Mouse (Mus musculus): ENCODE data around the gene Palm3. TPM values are rescaled to one million over a fixed set of nuclear protein-coding genes. Genes with fewer than 3 reads are reported as not detected.

Palm3 gene
- polyA plus RNA-seq, 1 experiment from 2014 or later: 5.8 TPM

- Histone ChIP-seq H3K4me1 (replicated peaks; ENCODE audit: control insufficient read depth, insufficient read depth, low read length) (no peaks in the 10 kb centered on the region; the same call in 1 of the 2 replicates), H3K9ac (ENCODE audit: low read length) (peak within 1 kb of the TSS; percentile 29; the same call in 1 of the 2 replicates), H3K27me3 (replicated peaks; ENCODE audit: control insufficient read depth, insufficient read depth, low read length) (peaks cover 51% of the 10 kb centered on the region), H3K9me3 (ENCODE audit: control insufficient read depth, low read length) (no peaks in the 10 kb centered on the region), H3K27ac (ENCODE audit: low read depth) (no peak within 1 kb of the TSS), H3K36me3 (ENCODE audit: control insufficient read depth, insufficient read depth, low read length) (no peaks in the 10 kb centered on the region), H3K4me2 (ENCODE audit: low read length) (peak within 1 kb of the TSS; percentile 63), H3K4me3 (ENCODE audit: low read depth, low read length) (peak within 1 kb of the TSS; percentile 29)
- 5% methylated on average over 40 of the region's 40 CpGs for WGBS
- DNase-seq (ENCODE audit: low spot score): peak; percentile 75
- ATAC-seq (replicated peaks; ENCODE audit: low FRiP score, low TSS enrichment, low read depth): peak; percentile 70
Observed at GRCm38 (mm10) chr8:84042066-84042947, 21.0 kb downstream of the Palm3 start, which contains the start of gene Il27ra. Il27ra (minus strand) TSS chr8:84042589.

GRCm38 (mm10) chr8:84042948-84043342, 21.7 kb downstream of the Palm3 start:
- Histone ChIP-seq H3K4me1 (replicated peaks; ENCODE audit: control insufficient read depth, insufficient read depth, low read length) (no peaks in the 10 kb centered on the region; the same call in 1 of the 2 replicates), H3K4me3 (ENCODE audit: low read depth, low read length) (no peak overlapping the region), H3K27ac (ENCODE audit: low read depth) (no peak overlapping the region), H3K27me3 (replicated peaks; ENCODE audit: control insufficient read depth, insufficient read depth, low read length) (peaks cover 51% of the 10 kb centered on the region), H3K9me3 (ENCODE audit: control insufficient read depth, low read length) (no peaks in the 10 kb centered on the region), H3K9ac (ENCODE audit: low read length) (no peak overlapping the region), H3K36me3 (ENCODE audit: control insufficient read depth, insufficient read depth, low read length) (no peaks in the 10 kb centered on the region), H3K4me2 (ENCODE audit: low read length) (peak overlapping the region; percentile 63; the same call in 1 of the 2 replicates)
- DNase-seq (ENCODE audit: low spot score): no peak
- ATAC-seq (replicated peaks; ENCODE audit: low FRiP score, low TSS enrichment, low read depth): no peak
- WGBS: 45% methylated on average over 12 of the region's 12 CpGs

- Histone ChIP-seq H3K27ac (ENCODE audit: low read depth) (no peak overlapping the region), H3K36me3 (ENCODE audit: control insufficient read depth, insufficient read depth, low read length) (no peaks in the 10 kb centered on the region), H3K4me1 (replicated peaks; ENCODE audit: control insufficient read depth, insufficient read depth, low read length) (no peaks in the 10 kb centered on the region; the same call in 1 of the 2 replicates), H3K4me3 (ENCODE audit: low read depth, low read length) (no peak overlapping the region), H3K27me3 (replicated peaks; ENCODE audit: control insufficient read depth, insufficient read depth, low read length) (peaks cover 51% of the 10 kb centered on the region), H3K4me2 (ENCODE audit: low read length) (no peak overlapping the region), H3K9me3 (ENCODE audit: control insufficient read depth, low read length) (no peaks in the 10 kb centered on the region), H3K9ac (ENCODE audit: low read length) (no peak overlapping the region)
- DNase-seq (ENCODE audit: low spot score) (no peak), ATAC-seq (replicated peaks; ENCODE audit: low FRiP score, low TSS enrichment, low read depth) (no peak)
- 11% methylated on average over 7 of the region's 7 CpGs for WGBS
Observed at GRCm38 (mm10) chr8:84044103-84044502, 22.8 kb downstream of the Palm3 start.

- Histone ChIP-seq H3K9ac (ENCODE audit: low read length) (no peak within 1 kb of the TSS), H3K4me2 (ENCODE audit: low read length) (peak within 1 kb of the TSS; percentile 11; the same call in 1 of the 2 replicates), H3K4me1 (replicated peaks; ENCODE audit: control insufficient read depth, insufficient read depth, low read length) (no peaks in the 10 kb centered on the region; the same call in 1 of the 2 replicates), H3K36me3 (ENCODE audit: control insufficient read depth, insufficient read depth, low read length) (no peaks in the 10 kb centered on the region), H3K27ac (ENCODE audit: low read depth) (no peak within 1 kb of the TSS), H3K27me3 (replicated peaks; ENCODE audit: control insufficient read depth, insufficient read depth, low read length) (peaks cover 49% of the 10 kb centered on the region), H3K9me3 (ENCODE audit: control insufficient read depth, low read length) (no peaks in the 10 kb centered on the region), H3K4me3 (ENCODE audit: low read depth, low read length) (no peak within 1 kb of the TSS)
- WGBS: 6% methylated on average over 9 of the region's 9 CpGs
- ATAC-seq (replicated peaks; ENCODE audit: low FRiP score, low TSS enrichment, low read depth) (no peak), DNase-seq (ENCODE audit: low spot score) (no peak)
Observed at GRCm38 (mm10) chr8:84044900-84045299, 23.6 kb downstream of the Palm3 start, which contains the start of gene Rln3. Rln3 (minus strand) TSS chr8:84045000.

GRCm38 (mm10) chr8:84046505-84046904, 25.2 kb downstream of the Palm3 start:
- no peaks in the 10 kb centered on the region; the same call in 1 of the 2 replicates for H3K4me1 ChIP-seq (replicated peaks; ENCODE audit: control insufficient read depth, insufficient read depth, low read length)
- no peaks in the 10 kb centered on the region for H3K36me3 ChIP-seq (ENCODE audit: control insufficient read depth, insufficient read depth, low read length)
- no peak overlapping the region for H3K9ac ChIP-seq (ENCODE audit: low read length)
- H3K4me3 ChIP-seq (ENCODE audit: low read depth, low read length): no peak overlapping the region
- WGBS: 90% methylated on average over 3 of the region's 3 CpGs
- H3K27me3 ChIP-seq (replicated peaks; ENCODE audit: control insufficient read depth, insufficient read depth, low read length): peaks cover 40% of the 10 kb centered on the region
- H3K27ac ChIP-seq (ENCODE audit: low read depth): no peak overlapping the region
- no peaks in the 10 kb centered on the region for H3K9me3 ChIP-seq (ENCODE audit: control insufficient read depth, low read length)
- DNase-seq (ENCODE audit: low spot score) (no peak), ATAC-seq (replicated peaks; ENCODE audit: low FRiP score, low TSS enrichment, low read depth) (no peak)
- no peak overlapping the region for H3K4me2 ChIP-seq (ENCODE audit: low read length)

- no peak overlapping the region for H3K27ac ChIP-seq (ENCODE audit: low read depth)
- H3K4me2 ChIP-seq (ENCODE audit: low read length): no peak overlapping the region
- H3K4me1 ChIP-seq (replicated peaks; ENCODE audit: control insufficient read depth, insufficient read depth, low read length): no peaks in the 10 kb centered on the region
- DNase-seq (ENCODE audit: low spot score) (no peak), ATAC-seq (replicated peaks; ENCODE audit: low FRiP score, low TSS enrichment, low read depth) (no peak)
- no peak overlapping the region for H3K9ac ChIP-seq (ENCODE audit: low read length)
- H3K4me3 ChIP-seq (ENCODE audit: low read depth, low read length): no peak overlapping the region
- H3K36me3 ChIP-seq (ENCODE audit: control insufficient read depth, insufficient read depth, low read length): no peaks in the 10 kb centered on the region
- no peaks in the 10 kb centered on the region for H3K9me3 ChIP-seq (ENCODE audit: control insufficient read depth, low read length)
- 60% methylated on average over 5 of the region's 5 CpGs for WGBS
- peaks cover 23% of the 10 kb centered on the region for H3K27me3 ChIP-seq (replicated peaks; ENCODE audit: control insufficient read depth, insufficient read depth, low read length)
Observed at GRCm38 (mm10) chr8:84048171-84048570, 26.9 kb downstream of the Palm3 start.

- H3K4me1 ChIP-seq (replicated peaks; ENCODE audit: control insufficient read depth, insufficient read depth, low read length): no peaks in the 10 kb centered on the region
- 66% methylated on average over 3 of the region's 3 CpGs for WGBS
- H3K4me2 ChIP-seq (ENCODE audit: low read length): no peak overlapping the region
- H3K4me3 ChIP-seq (ENCODE audit: low read depth, low read length): no peak overlapping the region
- DNase-seq (ENCODE audit: low spot score) (no peak), ATAC-seq (replicated peaks; ENCODE audit: low FRiP score, low TSS enrichment, low read depth) (no peak; the same call in 1 of the 2 replicates)
- H3K36me3 ChIP-seq (ENCODE audit: control insufficient read depth, insufficient read depth, low read length): no peaks in the 10 kb centered on the region
- H3K9ac ChIP-seq (ENCODE audit: low read length): no peak overlapping the region
- H3K27me3 ChIP-seq (replicated peaks; ENCODE audit: control insufficient read depth, insufficient read depth, low read length): no peaks in the 10 kb centered on the region
- no peak overlapping the region for H3K27ac ChIP-seq (ENCODE audit: low read depth)
- no peaks in the 10 kb centered on the region for H3K9me3 ChIP-seq (ENCODE audit: control insufficient read depth, low read length)
Observed at GRCm38 (mm10) chr8:84052746-84053145, 31.5 kb downstream of the Palm3 start.

GRCm38 (mm10) chr8:84053229-84053628, 32.0 kb downstream of the Palm3 start:
- H3K9me3 ChIP-seq (ENCODE audit: control insufficient read depth, low read length): no peaks in the 10 kb centered on the region
- no peak overlapping the region for H3K27ac ChIP-seq (ENCODE audit: low read depth)
- no peak for DNase-seq (ENCODE audit: low spot score)
- no peak overlapping the region for H3K4me2 ChIP-seq (ENCODE audit: low read length)
- H3K36me3 ChIP-seq (ENCODE audit: control insufficient read depth, insufficient read depth, low read length): no peaks in the 10 kb centered on the region
- H3K9ac ChIP-seq (ENCODE audit: low read length): no peak overlapping the region
- H3K4me1 ChIP-seq (replicated peaks; ENCODE audit: control insufficient read depth, insufficient read depth, low read length): no peaks in the 10 kb centered on the region
- no peak for ATAC-seq (replicated peaks; ENCODE audit: low FRiP score, low TSS enrichment, low read depth)
- H3K4me3 ChIP-seq (ENCODE audit: low read depth, low read length): no peak overlapping the region
- WGBS: 95% methylated on average over 5 of the region's 5 CpGs
- H3K27me3 ChIP-seq (replicated peaks; ENCODE audit: control insufficient read depth, insufficient read depth, low read length): no peaks in the 10 kb centered on the region

All from intestine, embryonic 14.5 days (tissue).